11 mouse cellular contexts compared by ENCODE assay signal in the genomic region with DNA sequence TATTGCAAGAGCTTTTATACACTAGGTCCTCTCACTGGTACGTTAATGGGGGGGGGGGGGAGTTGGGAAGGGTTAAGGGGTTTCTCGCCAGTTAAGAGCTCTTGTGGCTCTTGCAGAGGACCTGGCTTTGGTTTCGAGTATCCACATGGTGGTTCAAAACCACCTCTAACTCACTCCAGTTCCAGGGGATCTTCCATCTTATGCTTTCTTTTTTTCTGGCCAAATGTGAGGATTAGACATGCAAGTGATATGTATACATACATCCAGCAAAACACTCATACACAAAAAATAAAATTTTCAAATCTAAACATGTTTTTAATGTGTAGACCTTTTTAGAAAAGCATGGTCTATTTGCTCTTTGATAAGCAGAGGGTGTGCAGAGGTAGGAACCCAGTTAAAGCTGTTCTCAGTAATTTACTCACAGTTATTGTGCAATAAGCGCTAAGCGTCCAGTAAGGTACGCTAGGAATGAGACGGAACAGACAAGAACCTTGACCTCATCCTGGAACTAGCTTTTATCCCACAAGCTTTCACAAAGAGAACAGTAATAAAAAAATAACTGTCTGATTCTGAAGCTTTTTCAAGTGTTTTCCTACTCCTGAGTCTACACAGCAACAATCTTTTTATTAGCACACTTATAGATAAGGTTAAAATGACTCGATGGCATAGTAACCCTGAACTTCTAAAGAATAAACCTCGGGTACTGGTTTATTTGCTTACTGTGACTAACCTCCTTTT. TPM values are rescaled to one million over a fixed set of nuclear protein-coding genes. Genes with fewer than 3 reads are reported as not detected.
DNase-seq lines count a peak whose midpoint lies in the region; ATAC-seq lines count a peak whose summit lies in the region.
"Had no signal": no experiment of that assay in that cellular context is flagged by ENCODE, and none has a peak within 500 bp of the region (broad histone marks: within the 10 kb centered on the region; RNA-seq: fewer than 3 reads in every experiment).

No protein-coding gene starts in this region.

- WGBS in heart, embryonic 11.5 days (ENCODE audit: insufficient replicate concordance): 64% methylated on average over 9 of the region's 9 CpGs
- 61% methylated on average over 9 of the region's 9 CpGs for whole genome bisulfite sequencing in liver, embryonic 12.5 days (ENCODE audit: insufficient replicate concordance)
- WGBS in liver, embryonic 15.5 days (ENCODE audit: insufficient replicate concordance): 59% methylated on average over 9 of the region's 9 CpGs
- WGBS in stomach, embryonic 16.5 days: 53% methylated on average over 9 of the region's 9 CpGs

- H3K4me3 ChIP-seq in heart, embryonic 11.5 days (ENCODE audit: low read depth, low read length): no peak overlapping the region
- no peak overlapping the region for H3K4me3 ChIP-seq in liver, embryonic 12.5 days
- H3K4me3 ChIP-seq in liver, embryonic 15.5 days (replicated peaks): no peak overlapping the region
- no peak overlapping the region for H3K4me3 ChIP-seq in stomach, embryonic 16.5 days (replicated peaks; ENCODE audit: low read length)

- ATAC-seq in heart, embryonic 11.5 days (replicated peaks; ENCODE audit: insufficient number of reproducible peaks, low FRiP score, low TSS enrichment): no peak
- no peak for ATAC-seq in liver, embryonic 12.5 days
- ATAC-seq in liver, embryonic 15.5 days (ENCODE audit: insufficient read depth): no peak
- ATAC-seq in stomach, embryonic 16.5 days (ENCODE audit: insufficient read depth, low FRiP score): no peak
- ATAC-seq: CD4-positive, CD25-positive, alpha-beta regulatory T cell, adult 4 months; forebrain, embryonic 16.5 days had no signal

- H3K4me1 ChIP-seq in heart, embryonic 11.5 days (ENCODE audit: control insufficient read depth, insufficient read depth, low read length): peaks cover 20% of the 10 kb centered on the region
- H3K4me1 ChIP-seq in liver, embryonic 12.5 days: peaks cover 36% of the 10 kb centered on the region
- peaks cover 35% of the 10 kb centered on the region for H3K4me1 ChIP-seq in liver, embryonic 15.5 days (replicated peaks)
- H3K4me1 ChIP-seq in stomach, embryonic 16.5 days (ENCODE audit: control insufficient read depth, insufficient read depth, low read length): peaks cover 12% of the 10 kb centered on the region; the same call in 1 of the 2 replicates

- no peaks in the 10 kb centered on the region for H3K9me3 ChIP-seq in heart, embryonic 11.5 days (replicated peaks; ENCODE audit: control insufficient read depth, low read length)
- no peaks in the 10 kb centered on the region for H3K9me3 ChIP-seq in liver, embryonic 12.5 days (replicated peaks)
- no peaks in the 10 kb centered on the region for H3K9me3 ChIP-seq in liver, embryonic 15.5 days (replicated peaks)
- no peaks in the 10 kb centered on the region for H3K9me3 ChIP-seq in stomach, embryonic 16.5 days (replicated peaks; ENCODE audit: control insufficient read depth, low read length)

- no peaks in the 10 kb centered on the region for H3K27me3 ChIP-seq in heart, embryonic 11.5 days (ENCODE audit: control insufficient read depth, insufficient read depth, low read length)
- no peaks in the 10 kb centered on the region for H3K27me3 ChIP-seq in liver, embryonic 12.5 days (replicated peaks)
- H3K27me3 ChIP-seq in liver, embryonic 15.5 days: no peaks in the 10 kb centered on the region
- no peaks in the 10 kb centered on the region for H3K27me3 ChIP-seq in stomach, embryonic 16.5 days (ENCODE audit: control insufficient read depth, insufficient read depth, low read length)

- H3K27ac ChIP-seq in heart, embryonic 11.5 days (ENCODE audit: low read depth, low read length): peak overlapping the region; percentile 85
- peak overlapping the region; percentile 13; the same call in 1 of the 2 replicates for H3K27ac ChIP-seq in liver, embryonic 12.5 days
- peak overlapping the region; percentile 57 for H3K27ac ChIP-seq in liver, embryonic 15.5 days (replicated peaks)
- peak overlapping the region; percentile 73 for H3K27ac ChIP-seq in stomach, embryonic 16.5 days (ENCODE audit: low read length)

- DNase-seq in heart, postnatal 14 days: no peak
- no peak for DNase-seq in liver
- DNase-seq in cerebellum, adult 18-20 months: no peak
- DNase-seq in cerebellum, adult 9-10 months: no peak
- DNase-seq: layer of hippocampus, postnatal 36 days had no signal

- H3K36me3 ChIP-seq in heart, embryonic 11.5 days (ENCODE audit: control insufficient read depth, insufficient read depth, low read length): peaks cover 4% of the 10 kb centered on the region; the same call in 1 of the 2 replicates
- H3K36me3 ChIP-seq in liver, embryonic 12.5 days: peaks cover 5% of the 10 kb centered on the region
- no peaks in the 10 kb centered on the region for H3K36me3 ChIP-seq in liver, embryonic 15.5 days (replicated peaks)
- no peaks in the 10 kb centered on the region for H3K36me3 ChIP-seq in stomach, embryonic 16.5 days (ENCODE audit: control insufficient read depth, insufficient read depth, low read length)

- H3K4me2 ChIP-seq in heart, embryonic 11.5 days: no peak overlapping the region
- no peak overlapping the region for H3K4me2 ChIP-seq in liver, embryonic 12.5 days
- H3K4me2 ChIP-seq in liver, embryonic 15.5 days: no peak overlapping the region
- H3K4me2 ChIP-seq in stomach, embryonic 16.5 days (ENCODE audit: low read depth, low read length): no peak overlapping the region

- intact Hi-C loops in heart, postnatal 14 days (cut with DNase I): loop anchor here (2.0 kb wide), 1 partner anchor 25 kb away; no protein-coding TSS in a partner anchor

- no peak overlapping the region for H3K9ac ChIP-seq in heart, embryonic 11.5 days (ENCODE audit: low read depth, low read length)
- no peak overlapping the region for H3K9ac ChIP-seq in liver, embryonic 12.5 days
- H3K9ac ChIP-seq in liver, embryonic 15.5 days: no peak overlapping the region
- no peak overlapping the region for H3K9ac ChIP-seq in stomach, embryonic 16.5 days (ENCODE audit: low read length)

RNA-seq across cellular contexts. Expression of a gene that starts 2.3 kb away (rescaled TPM):
- polyA plus RNA-seq in heart, embryonic 11.5 days (2014; fragmentation: Nextera tagmentation; extraction: Ambion mirVana): 55.9 and 61.0 TPM in 2 replicates
- 1 to 10 TPM; 2.7 to 4.9 TPM for total RNA-seq in heart, postnatal 14 days (2021)
- polyA plus RNA-seq in liver, embryonic 12.5 days (2016; fragmentation: Nextera tagmentation; extraction: Ambion mirVana): 45.4 TPM in 2 replicates
- polyA plus RNA-seq in liver, embryonic 15.5 days (2015; fragmentation: Nextera tagmentation; extraction: Ambion mirVana): 37.9 TPM in 2 replicates
- polyA plus RNA-seq in stomach, embryonic 16.5 days (2015; fragmentation: Nextera tagmentation; extraction: Ambion mirVana): 45.7 and 47.3 TPM in 2 replicates

RNA-seq across cellular contexts. Expression of a gene that starts 26.7 kb away (rescaled TPM):
- polyA plus RNA-seq in heart, embryonic 11.5 days (2014; fragmentation: Nextera tagmentation; extraction: Ambion mirVana): 11.4 and 12.6 TPM in 2 replicates
- 100 to 1,000 TPM; 165 to 174 TPM for total RNA-seq in heart, postnatal 14 days (2021)
- 2.8 and 3.4 TPM in 2 replicates for polyA plus RNA-seq in liver, embryonic 12.5 days (2016; fragmentation: Nextera tagmentation; extraction: Ambion mirVana)
- polyA plus RNA-seq in liver, embryonic 15.5 days (2015; fragmentation: Nextera tagmentation; extraction: Ambion mirVana): 5.1 and 5.5 TPM in 2 replicates
- 7.5 and 8.6 TPM in 2 replicates for polyA plus RNA-seq in stomach, embryonic 16.5 days (2015; fragmentation: Nextera tagmentation; extraction: Ambion mirVana)

Comparison
In these comparisons a context has a peak if more than half of its experiments do, and no peak if none do; other contexts are left out.
1. H3K27ac ChIP-seq: peak in every context shown above with its lines; median percentile 85 in heart, embryonic 11.5 days; 73 in stomach, embryonic 16.5 days; 57 in liver, embryonic 15.5 days; 13 in liver, embryonic 12.5 days.